Mouse (Mus musculus): ENCODE measurements around the gene Treml2. TPM values are rescaled to one million over a fixed set of nuclear protein-coding genes. Genes with fewer than 3 reads are reported as not detected.
A peak's percentile ranks its signal among the peaks of the same experiment; 100 is the strongest.

Treml2 gene
- total RNA-seq, 1 experiment, result 2.3 TPM

DNA sequence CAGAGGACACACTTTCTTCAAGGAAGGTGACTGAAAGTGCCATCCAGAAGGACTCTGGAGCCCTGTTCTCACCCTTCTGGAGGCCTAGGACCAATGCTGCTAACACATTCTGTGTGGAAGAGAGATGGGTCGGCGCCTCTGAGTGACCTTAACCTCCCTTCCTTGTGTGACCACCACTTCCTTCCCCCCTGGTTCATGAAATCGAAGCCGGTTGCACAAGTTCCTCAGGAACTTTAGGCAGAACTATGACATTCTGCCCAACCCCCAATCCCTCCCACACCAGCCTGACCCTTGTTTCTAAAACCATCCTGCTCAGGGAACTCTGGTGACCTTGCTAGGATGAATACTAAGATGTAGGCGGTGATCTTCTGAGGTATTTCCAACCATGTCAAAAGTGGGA, 25.0 kb downstream of the Treml2 start:
- Histone ChIP-seq H3K4me3 (ENCODE audit: insufficient read depth in 1 of 2, low read depth in 1 of 2, low read length in 2 of 2, poor library complexity in 1 of 2, severe bottlenecking in 1 of 2) (no peak overlapping the region), H3K4me1 (ENCODE audit: control insufficient read depth in 2 of 2, insufficient read depth in 2 of 2, low read length in 2 of 2, poor library complexity in 1 of 2) (peaks cover 0 to 3% of the 10 kb centered on the region in 2 experiments; a peak in 1 of 4 replicates), H3K36me3 (ENCODE audit: control insufficient read depth, insufficient read depth, low read length, poor library complexity, severe bottlenecking) (no peaks in the 10 kb centered on the region), H3K9me3 (ENCODE audit: control insufficient read depth, insufficient read depth, low read depth, low read length) (no peaks in the 10 kb centered on the region), H3K27ac (ENCODE audit: insufficient read depth, low read depth, low read length, poor library complexity, severe bottlenecking) (no peak overlapping the region), H3K9ac (ENCODE audit: insufficient read depth, low read depth, low read length, poor library complexity, severe bottlenecking) (no peak overlapping the region)
- in situ Hi-C loops (cut with MboI; ENCODE audit: low sequenced_read_pairs in 2 of 2, unreplicated experiment in 2 of 2), result no loop called here
- DNase-seq (ENCODE audit: low read depth, low spot score), result no peak
- TF ChIP-seq HCFC1 (IDR thresholded peaks at IDR 0.05; ENCODE audit: borderline replicate concordance, insufficient read depth, low read length) (no peak), ZNF384 (IDR thresholded peaks at IDR 0.05; ENCODE audit: low read depth, low read length) (no peak), MAFK (IDR thresholded peaks at IDR 0.05; ENCODE audit: insufficient read depth, low read depth, low read length) (no peak), CHD2 (IDR thresholded peaks at IDR 0.05; ENCODE audit: low read depth, low read length) (no peak), ZC3H11A (IDR thresholded peaks at IDR 0.05; ENCODE audit: borderline replicate concordance, low read depth, low read length) (no peak)

DNA sequence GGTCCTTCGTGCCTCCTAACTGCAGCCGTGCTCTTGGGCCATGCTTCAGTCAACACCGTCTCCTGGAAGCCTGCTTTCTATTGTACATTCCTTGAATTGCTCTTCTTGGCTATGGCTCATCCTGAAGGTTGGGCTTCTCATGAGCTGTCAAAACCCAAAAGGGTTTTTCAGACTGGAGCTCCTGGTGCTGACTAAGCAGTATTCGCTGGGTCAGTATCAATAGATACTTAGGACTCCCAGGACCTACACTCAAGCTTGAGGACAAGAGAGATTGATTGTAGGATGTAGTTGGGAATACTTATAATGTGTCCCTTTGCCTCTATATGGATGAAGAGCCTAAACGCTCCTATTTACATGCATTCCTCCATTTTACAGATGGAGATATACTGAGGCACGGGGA, 25.8 kb downstream of the Treml2 start:
- in situ Hi-C loops (cut with MboI; ENCODE audit: low sequenced_read_pairs in 2 of 2, unreplicated experiment in 2 of 2), result no loop called here
- Histone ChIP-seq H3K27ac (ENCODE audit: insufficient read depth, low read depth, low read length, poor library complexity, severe bottlenecking) (no peak overlapping the region), H3K36me3 (ENCODE audit: control insufficient read depth, insufficient read depth, low read length, poor library complexity, severe bottlenecking) (no peaks in the 10 kb centered on the region)

DNA sequence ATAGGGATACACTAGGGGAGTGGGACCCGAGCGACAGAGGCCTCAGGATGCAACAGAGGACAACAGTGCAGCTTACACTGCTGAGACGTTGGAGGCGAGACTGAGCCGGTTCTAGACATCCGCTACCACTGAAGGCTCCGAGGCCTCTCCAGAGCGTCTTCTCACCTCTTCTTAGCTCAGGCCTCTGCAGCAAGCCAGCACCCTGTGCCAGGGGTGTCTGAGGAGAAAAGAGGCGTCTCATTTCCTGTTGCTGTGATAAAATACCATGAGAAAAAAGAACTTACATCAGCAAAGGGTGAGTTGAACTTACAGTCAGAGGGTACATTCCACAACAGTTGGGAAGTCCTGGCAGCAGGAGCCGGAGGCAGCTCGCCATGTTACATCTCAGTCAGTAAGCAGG, 26.3 kb downstream of the Treml2 start:
- in situ Hi-C loops (cut with MboI; ENCODE audit: low sequenced_read_pairs in 2 of 2, unreplicated experiment in 2 of 2), result no loop called here
- Histone ChIP-seq H3K36me3 (ENCODE audit: control insufficient read depth, insufficient read depth, low read length, poor library complexity, severe bottlenecking) (no peaks in the 10 kb centered on the region), H3K4me1 (ENCODE audit: control insufficient read depth in 2 of 2, insufficient read depth in 2 of 2, low read length in 2 of 2, poor library complexity in 1 of 2) (peaks cover 0 to 3% of the 10 kb centered on the region in 2 experiments; a peak in 1 of 4 replicates), H3K4me3 (ENCODE audit: insufficient read depth in 1 of 2, low read depth in 1 of 2, low read length in 2 of 2, poor library complexity in 1 of 2, severe bottlenecking in 1 of 2) (no peak overlapping the region), H3K9ac (ENCODE audit: insufficient read depth, low read depth, low read length, poor library complexity, severe bottlenecking) (no peak overlapping the region), H3K9me3 (ENCODE audit: control insufficient read depth, insufficient read depth, low read depth, low read length) (no peaks in the 10 kb centered on the region), H3K27ac (ENCODE audit: insufficient read depth, low read depth, low read length, poor library complexity, severe bottlenecking) (no peak overlapping the region)
- TF ChIP-seq MAFK (IDR thresholded peaks at IDR 0.05; ENCODE audit: insufficient read depth, low read depth, low read length) (no peak), ZNF384 (IDR thresholded peaks at IDR 0.05; ENCODE audit: low read depth, low read length) (no peak), CHD2 (IDR thresholded peaks at IDR 0.05; ENCODE audit: low read depth, low read length) (no peak), HCFC1 (IDR thresholded peaks at IDR 0.05; ENCODE audit: borderline replicate concordance, insufficient read depth, low read length) (no peak), ZC3H11A (IDR thresholded peaks at IDR 0.05; ENCODE audit: borderline replicate concordance, low read depth, low read length) (no peak)
- no peak for DNase-seq (ENCODE audit: low read depth, low spot score)

More for the DNA sequence above, 25.8 kb downstream of the Treml2 start:
- Histone ChIP-seq H3K4me1 (ENCODE audit: control insufficient read depth in 2 of 2, insufficient read depth in 2 of 2, low read length in 2 of 2, poor library complexity in 1 of 2) (peaks cover 0 to 3% of the 10 kb centered on the region in 2 experiments; a peak in 1 of 4 replicates), H3K9me3 (ENCODE audit: control insufficient read depth, insufficient read depth, low read depth, low read length) (no peaks in the 10 kb centered on the region), H3K9ac (ENCODE audit: insufficient read depth, low read depth, low read length, poor library complexity, severe bottlenecking) (no peak overlapping the region), H3K4me3 (ENCODE audit: insufficient read depth in 1 of 2, low read depth in 1 of 2, low read length in 2 of 2, poor library complexity in 1 of 2, severe bottlenecking in 1 of 2) (no peak overlapping the region)
- TF ChIP-seq CHD2 (IDR thresholded peaks at IDR 0.05; ENCODE audit: low read depth, low read length) (no peak), MAFK (IDR thresholded peaks at IDR 0.05; ENCODE audit: insufficient read depth, low read depth, low read length) (peak; percentile 73; the same call in 1 of the 2 replicates)
- no peak for DNase-seq (ENCODE audit: low read depth, low spot score)

DNA sequence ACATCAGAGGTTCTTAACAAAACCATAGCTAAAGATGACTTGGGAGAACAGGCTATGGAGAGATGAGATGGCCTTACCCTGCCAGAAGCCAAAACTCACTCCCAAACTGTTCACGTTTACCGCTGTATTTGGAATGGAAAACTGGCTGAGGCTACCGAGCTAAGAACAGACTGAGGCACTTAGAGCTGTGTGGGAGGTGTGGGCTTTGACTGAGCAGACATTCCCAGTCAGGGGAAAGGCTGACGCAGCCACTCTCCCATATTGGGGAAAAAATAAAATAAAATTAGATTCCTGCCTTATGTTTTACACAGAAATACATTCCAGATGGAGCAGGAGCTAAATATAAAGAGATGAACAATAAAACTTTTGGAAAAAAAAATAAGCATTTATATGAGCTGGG, 27.4 kb downstream of the Treml2 start:
- no peak overlapping the region for H3K27ac ChIP-seq (ENCODE audit: insufficient read depth, low read depth, low read length, poor library complexity, severe bottlenecking)
- no peaks in the 10 kb centered on the region for H3K36me3 ChIP-seq (ENCODE audit: control insufficient read depth, insufficient read depth, low read length, poor library complexity, severe bottlenecking)
- H3K4me1 ChIP-seq (ENCODE audit: control insufficient read depth in 2 of 2, insufficient read depth in 2 of 2, low read length in 2 of 2, poor library complexity in 1 of 2), result peaks cover 0 to 3% of the 10 kb centered on the region in 2 experiments; a peak in 1 of 4 replicates
- DNase-seq (ENCODE audit: low read depth, low spot score), result no peak
- in situ Hi-C loops (cut with MboI; ENCODE audit: low sequenced_read_pairs in 2 of 2, unreplicated experiment in 2 of 2), result no loop called here
- TF ChIP-seq HCFC1 (IDR thresholded peaks at IDR 0.05; ENCODE audit: borderline replicate concordance, insufficient read depth, low read length) (no peak), CHD2 (IDR thresholded peaks at IDR 0.05; ENCODE audit: low read depth, low read length) (no peak), MAFK (IDR thresholded peaks at IDR 0.05; ENCODE audit: insufficient read depth, low read depth, low read length) (no peak), ZC3H11A (IDR thresholded peaks at IDR 0.05; ENCODE audit: borderline replicate concordance, low read depth, low read length) (no peak), ZNF384 (IDR thresholded peaks at IDR 0.05; ENCODE audit: low read depth, low read length) (no peak)
- no peaks in the 10 kb centered on the region for H3K9me3 ChIP-seq (ENCODE audit: control insufficient read depth, insufficient read depth, low read depth, low read length)
- H3K9ac ChIP-seq (ENCODE audit: insufficient read depth, low read depth, low read length, poor library complexity, severe bottlenecking), result no peak overlapping the region
- no peak overlapping the region for H3K4me3 ChIP-seq (ENCODE audit: insufficient read depth in 1 of 2, low read depth in 1 of 2, low read length in 2 of 2, poor library complexity in 1 of 2, severe bottlenecking in 1 of 2)

DNA sequence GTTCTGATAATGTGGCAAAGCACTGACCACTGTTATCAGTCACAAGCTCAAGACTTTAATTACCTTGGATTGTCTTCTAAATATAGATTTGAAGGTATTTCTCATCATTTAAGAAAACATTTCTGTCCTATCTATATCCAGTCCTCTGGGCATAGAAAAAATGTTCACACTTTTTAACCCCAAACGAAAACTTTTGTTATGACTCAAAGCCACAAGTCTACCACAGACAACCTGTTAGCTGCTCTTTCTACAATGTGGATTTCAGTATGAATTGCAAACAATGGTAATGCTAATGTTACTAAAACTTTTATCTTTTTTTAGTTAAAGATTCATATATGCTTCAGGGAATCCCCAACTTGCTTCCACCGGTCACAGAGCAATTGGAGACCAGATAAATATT, 33.2 kb downstream of the Treml2 start:
- Histone ChIP-seq H3K9me3 (ENCODE audit: control insufficient read depth, insufficient read depth, low read depth, low read length) (no peaks in the 10 kb centered on the region), H3K36me3 (ENCODE audit: control insufficient read depth, insufficient read depth, low read length, poor library complexity, severe bottlenecking) (no peaks in the 10 kb centered on the region), H3K4me3 (ENCODE audit: insufficient read depth in 1 of 2, low read depth in 1 of 2, low read length in 2 of 2, poor library complexity in 1 of 2, severe bottlenecking in 1 of 2) (no peak overlapping the region), H3K27ac (ENCODE audit: insufficient read depth, low read depth, low read length, poor library complexity, severe bottlenecking) (no peak overlapping the region), H3K9ac (ENCODE audit: insufficient read depth, low read depth, low read length, poor library complexity, severe bottlenecking) (no peak overlapping the region), H3K4me1 (ENCODE audit: control insufficient read depth in 2 of 2, insufficient read depth in 2 of 2, low read length in 2 of 2, poor library complexity in 1 of 2) (no peaks in the 10 kb centered on the region)
- in situ Hi-C loops (cut with MboI; ENCODE audit: low sequenced_read_pairs in 2 of 2, unreplicated experiment in 2 of 2), result no loop called here
- TF ChIP-seq CHD2 (IDR thresholded peaks at IDR 0.05; ENCODE audit: low read depth, low read length) (no peak), ZNF384 (IDR thresholded peaks at IDR 0.05; ENCODE audit: low read depth, low read length) (no peak), MAFK (IDR thresholded peaks at IDR 0.05; ENCODE audit: insufficient read depth, low read depth, low read length) (no peak), ZC3H11A (IDR thresholded peaks at IDR 0.05; ENCODE audit: borderline replicate concordance, low read depth, low read length) (no peak), HCFC1 (IDR thresholded peaks at IDR 0.05; ENCODE audit: borderline replicate concordance, insufficient read depth, low read length) (no peak)
- DNase-seq (ENCODE audit: low read depth, low spot score), result no peak
